Mouse (Mus musculus) small intestine, adult 2 months (tissue): ENCODE results near the gene Mtif3.
A peak's percentile ranks its signal among the peaks of the same experiment; 100 is the strongest.

Experiments used
- CTCF ChIP-seq: fragments of 200-500 bp; IDR thresholded peaks from 2 replicates; pipeline ENCODE4 v1.5.1; 2012; ENCODE audit warnings: low read depth, mild to moderate bottlenecking, control low read depth, inconsistent platforms, low read length, moderate library complexity, mixed read lengths; ENCODE audit not compliant: insufficient replicate concordance, insufficient read length; ENCODE audit errors: extremely low read depth
- POLR2A ChIP-seq: fragments of 200-500 bp; IDR thresholded peaks from 2 replicates; pipeline ENCODE4 v1.6.1; 2012; ENCODE audit warnings: low read depth, mild to moderate bottlenecking, control low read depth, inconsistent platforms, low read length, moderate library complexity

GRCm38 (mm10) chr5:146904404-146904803 lies 59.2 kb downstream of the Mtif3 start:
- TF ChIP-seq CTCF (peak; percentile 39; the same call in 1 of the 2 replicates), POLR2A (no peak)
